Mouse (Mus musculus): ENCODE results near the gene Hoxa1. TPM values are rescaled to one million over a fixed set of nuclear protein-coding genes. Genes with fewer than 3 reads are reported as not detected.

Gene Hoxa1
- polyA plus RNA-seq, 1 experiment from 2014 or later = 0.53 TPM

DNA sequence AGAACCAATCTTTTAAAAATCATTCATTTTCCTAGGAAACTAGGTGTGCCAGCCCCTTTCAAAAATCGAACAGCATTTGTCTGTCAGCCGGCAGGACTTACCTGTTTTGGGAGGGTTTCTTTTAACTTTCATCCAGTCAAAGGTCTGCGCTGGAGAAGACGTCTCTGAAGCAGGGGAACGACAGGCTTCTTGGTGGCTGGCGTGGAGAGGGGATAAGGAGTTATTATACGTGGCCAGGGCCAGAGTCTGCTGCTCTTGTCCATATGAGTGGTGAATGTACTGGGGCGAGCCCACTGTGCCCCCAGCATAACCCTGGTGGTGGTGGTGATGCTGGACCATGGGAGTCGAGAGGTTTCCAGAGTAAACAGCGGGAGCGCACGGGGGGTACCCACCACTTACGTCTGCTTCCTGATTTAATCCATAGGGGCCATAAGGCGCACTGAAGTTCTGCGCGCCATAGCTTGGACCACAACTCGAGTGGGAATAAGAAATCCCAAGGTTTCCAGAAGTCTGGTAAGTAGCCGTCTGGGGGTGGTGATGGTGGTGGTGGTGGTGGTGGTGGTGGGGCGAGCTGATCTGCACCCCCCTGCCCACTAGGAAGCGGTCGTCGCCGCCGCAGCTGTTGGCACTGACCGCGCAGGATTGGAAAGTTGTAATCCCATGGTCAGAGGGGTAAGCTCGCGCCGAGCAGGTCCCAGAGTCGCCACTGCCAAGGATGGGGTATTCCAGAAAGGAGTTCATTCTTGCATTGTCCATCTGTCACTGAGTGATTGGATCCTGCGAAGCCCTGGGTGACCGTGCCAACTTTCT lies 446 bp downstream of the Hoxa1 start:
- H3K27ac ChIP-seq (ENCODE audit: low read depth, low read length) = no peak overlapping the region
- ATAC-seq (ENCODE audit: low FRiP score) (peak; percentile 68), DNase-seq (ENCODE audit: low spot score, missing footprints) (peak; percentile 90)
- WGBS = 1% methylated on average over 32 of the region's 32 CpGs
- H3K4me3 ChIP-seq (ENCODE audit: low read depth, low read length) = peak overlapping the region; percentile 38
- H3K4me2 ChIP-seq = peak overlapping the region; percentile 73
- H3K27me3 ChIP-seq (ENCODE audit: control insufficient read depth, insufficient read depth, low read length) = peaks cover 97% of the 10 kb centered on the region
- H3K9me3 ChIP-seq (ENCODE audit: control insufficient read depth, low read length) = no peaks in the 10 kb centered on the region
- no peak overlapping the region for H3K9ac ChIP-seq (ENCODE audit: low read length)
- H3K4me1 ChIP-seq (ENCODE audit: control insufficient read depth, insufficient read depth, low read length) = peaks cover 8% of the 10 kb centered on the region; the same call in 1 of the 2 replicates
- H3K36me3 ChIP-seq (ENCODE audit: control insufficient read depth, insufficient read depth, low read length) = no peaks in the 10 kb centered on the region

DNA sequence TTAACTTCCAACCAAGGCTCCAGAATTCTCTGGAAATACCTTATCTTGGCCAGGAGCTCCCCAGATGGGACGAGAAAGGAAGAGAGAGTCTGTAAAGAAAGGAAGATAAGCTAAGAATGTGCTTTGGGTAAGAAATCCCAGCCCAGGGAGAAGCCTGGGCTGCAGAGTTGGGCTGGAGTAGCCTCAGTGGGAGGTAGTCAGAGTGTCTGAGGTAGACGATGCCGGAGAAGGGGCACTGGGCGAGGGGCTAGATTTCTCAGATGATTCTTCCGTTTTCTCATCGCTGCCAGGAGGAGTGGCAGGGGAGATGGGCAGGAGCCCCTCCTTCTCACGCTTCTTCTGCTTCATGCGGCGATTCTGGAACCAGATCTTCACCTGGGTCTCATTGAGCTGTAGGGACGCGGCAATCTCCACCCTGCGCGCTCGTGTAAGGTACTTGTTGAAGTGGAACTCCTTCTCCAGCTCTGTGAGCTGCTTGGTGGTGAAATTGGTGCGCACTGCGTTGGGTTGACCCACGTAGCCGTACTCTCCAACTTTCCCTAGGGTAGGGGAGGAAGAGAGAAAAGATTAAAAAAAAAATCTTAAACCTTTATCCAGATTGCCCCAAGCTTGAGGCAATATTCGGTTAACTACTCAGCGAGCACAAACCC lies 1.4 kb downstream of the Hoxa1 start:
- Histone ChIP-seq H3K27ac (ENCODE audit: low read depth, low read length) (no peak overlapping the region), H3K9me3 (ENCODE audit: control insufficient read depth, low read length) (no peaks in the 10 kb centered on the region), H3K36me3 (ENCODE audit: control insufficient read depth, insufficient read depth, low read length) (no peaks in the 10 kb centered on the region), H3K4me1 (ENCODE audit: control insufficient read depth, insufficient read depth, low read length) (peaks cover 8% of the 10 kb centered on the region; the same call in 1 of the 2 replicates), H3K27me3 (ENCODE audit: control insufficient read depth, insufficient read depth, low read length) (peaks cover 99% of the 10 kb centered on the region), H3K4me2 (no peak overlapping the region), H3K4me3 (ENCODE audit: low read depth, low read length) (no peak overlapping the region), H3K9ac (ENCODE audit: low read length) (no peak overlapping the region)
- peak; percentile 90 for DNase-seq (ENCODE audit: low spot score, missing footprints)
- no peak for ATAC-seq (ENCODE audit: low FRiP score)
- under 1% methylated on average over 20 of the region's 20 CpGs for whole genome bisulfite sequencing

DNA sequence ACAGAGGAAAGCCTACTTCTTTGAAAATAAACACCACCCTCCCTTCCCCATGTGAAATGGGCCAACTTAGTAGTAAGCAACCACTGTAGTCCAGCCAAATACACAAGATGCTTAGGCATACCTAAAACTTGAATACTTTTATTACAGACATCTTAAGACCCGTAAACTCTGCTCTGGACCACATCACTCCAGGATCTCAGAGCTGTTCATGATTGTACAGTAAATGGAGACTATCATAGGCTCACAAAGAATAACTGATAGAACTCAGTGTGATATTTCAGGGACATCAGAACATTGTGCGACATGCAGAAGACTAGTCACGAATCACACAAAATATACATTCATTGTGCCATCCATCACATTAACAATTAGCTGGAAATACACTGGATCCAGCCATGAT lies 2.6 kb downstream of the Hoxa1 start:
- Histone ChIP-seq H3K9ac (ENCODE audit: low read length) (no peak overlapping the region), H3K4me2 (no peak overlapping the region), H3K4me1 (ENCODE audit: control insufficient read depth, insufficient read depth, low read length) (peaks cover 8% of the 10 kb centered on the region; the same call in 1 of the 2 replicates), H3K27me3 (ENCODE audit: control insufficient read depth, insufficient read depth, low read length) (peaks cover 99% of the 10 kb centered on the region), H3K9me3 (ENCODE audit: control insufficient read depth, low read length) (no peaks in the 10 kb centered on the region), H3K36me3 (ENCODE audit: control insufficient read depth, insufficient read depth, low read length) (no peaks in the 10 kb centered on the region), H3K4me3 (ENCODE audit: low read depth, low read length) (no peak overlapping the region), H3K27ac (ENCODE audit: low read depth, low read length) (no peak overlapping the region)
- ATAC-seq (ENCODE audit: low FRiP score) (no peak), DNase-seq (ENCODE audit: low spot score, missing footprints) (peak; percentile 92)
- WGBS = 40% methylated on average over 3 of the region's 3 CpGs

DNA sequence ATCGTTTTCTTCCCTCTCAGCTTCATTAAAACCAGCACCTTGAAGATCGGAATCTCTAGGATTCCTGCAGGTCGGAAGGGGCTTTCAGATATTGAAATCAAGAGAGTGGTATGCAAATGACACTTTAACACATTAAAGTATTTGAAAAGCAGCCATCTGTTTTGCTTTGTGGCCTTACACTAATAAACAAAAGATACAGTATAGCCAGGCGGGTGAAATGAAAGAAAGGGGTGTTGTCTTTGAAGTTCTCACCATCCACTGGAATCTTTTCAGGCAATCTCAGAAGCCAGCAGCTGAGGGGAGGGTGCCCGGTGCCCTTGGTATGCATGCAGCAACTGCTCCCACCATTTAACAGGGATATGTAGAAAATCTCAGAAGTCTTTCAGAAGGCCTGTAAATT lies 4.1 kb downstream of the Hoxa1 start:
- 1% methylated on average over 5 of the region's 5 CpGs for WGBS
- peaks cover 98% of the 10 kb centered on the region for H3K27me3 ChIP-seq (ENCODE audit: control insufficient read depth, insufficient read depth, low read length)
- no peak for ATAC-seq (ENCODE audit: low FRiP score)
- H3K4me3 ChIP-seq (ENCODE audit: low read depth, low read length) = no peak overlapping the region
- H3K9me3 ChIP-seq (ENCODE audit: control insufficient read depth, low read length) = no peaks in the 10 kb centered on the region; the same call in 1 of the 2 replicates
- no peak overlapping the region for H3K9ac ChIP-seq (ENCODE audit: low read length)
- no peak overlapping the region for H3K27ac ChIP-seq (ENCODE audit: low read depth, low read length)
- peak; percentile 90 for DNase-seq (ENCODE audit: low spot score, missing footprints)
- H3K36me3 ChIP-seq (ENCODE audit: control insufficient read depth, insufficient read depth, low read length) = no peaks in the 10 kb centered on the region
- H3K4me1 ChIP-seq (ENCODE audit: control insufficient read depth, insufficient read depth, low read length) = peaks cover 8% of the 10 kb centered on the region; the same call in 1 of the 2 replicates
- H3K4me2 ChIP-seq = no peak overlapping the region

DNA sequence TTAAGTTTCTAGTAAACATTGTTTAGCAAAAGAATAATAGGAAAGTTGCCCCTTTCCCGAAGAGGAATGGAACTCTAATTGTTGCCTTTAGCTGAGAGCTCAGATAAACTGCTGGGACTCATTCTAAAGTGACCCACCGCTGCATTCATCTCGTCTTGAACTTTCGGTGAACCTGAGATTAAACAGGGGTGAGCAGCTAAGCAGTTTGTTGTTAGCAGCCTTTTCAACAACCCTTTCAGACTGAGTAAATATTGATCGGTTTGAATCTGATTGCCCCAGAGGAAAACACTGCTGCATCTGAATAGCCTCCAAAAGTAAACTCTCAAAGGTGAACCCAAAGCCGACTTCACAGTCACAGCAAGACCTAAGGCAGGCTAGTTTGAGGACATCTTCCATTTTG lies 4.8 kb downstream of the Hoxa1 start:
- WGBS = 0% methylated on average over 6 of the region's 6 CpGs
- H3K4me2 ChIP-seq = no peak overlapping the region
- no peaks in the 10 kb centered on the region for H3K36me3 ChIP-seq (ENCODE audit: control insufficient read depth, insufficient read depth, low read length)
- H3K9me3 ChIP-seq (ENCODE audit: control insufficient read depth, low read length) = no peaks in the 10 kb centered on the region; the same call in 1 of the 2 replicates
- peaks cover 96% of the 10 kb centered on the region for H3K27me3 ChIP-seq (ENCODE audit: control insufficient read depth, insufficient read depth, low read length)
- DNase-seq (ENCODE audit: low spot score, missing footprints) (peak; percentile 91), ATAC-seq (ENCODE audit: low FRiP score) (no peak)
- H3K27ac ChIP-seq (ENCODE audit: low read depth, low read length) = no peak overlapping the region
- H3K4me3 ChIP-seq (ENCODE audit: low read depth, low read length) = no peak overlapping the region
- no peak overlapping the region for H3K9ac ChIP-seq (ENCODE audit: low read length)
- H3K4me1 ChIP-seq (ENCODE audit: control insufficient read depth, insufficient read depth, low read length) = peaks cover under 1% of the 10 kb centered on the region; the same call in 1 of the 2 replicates

DNA sequence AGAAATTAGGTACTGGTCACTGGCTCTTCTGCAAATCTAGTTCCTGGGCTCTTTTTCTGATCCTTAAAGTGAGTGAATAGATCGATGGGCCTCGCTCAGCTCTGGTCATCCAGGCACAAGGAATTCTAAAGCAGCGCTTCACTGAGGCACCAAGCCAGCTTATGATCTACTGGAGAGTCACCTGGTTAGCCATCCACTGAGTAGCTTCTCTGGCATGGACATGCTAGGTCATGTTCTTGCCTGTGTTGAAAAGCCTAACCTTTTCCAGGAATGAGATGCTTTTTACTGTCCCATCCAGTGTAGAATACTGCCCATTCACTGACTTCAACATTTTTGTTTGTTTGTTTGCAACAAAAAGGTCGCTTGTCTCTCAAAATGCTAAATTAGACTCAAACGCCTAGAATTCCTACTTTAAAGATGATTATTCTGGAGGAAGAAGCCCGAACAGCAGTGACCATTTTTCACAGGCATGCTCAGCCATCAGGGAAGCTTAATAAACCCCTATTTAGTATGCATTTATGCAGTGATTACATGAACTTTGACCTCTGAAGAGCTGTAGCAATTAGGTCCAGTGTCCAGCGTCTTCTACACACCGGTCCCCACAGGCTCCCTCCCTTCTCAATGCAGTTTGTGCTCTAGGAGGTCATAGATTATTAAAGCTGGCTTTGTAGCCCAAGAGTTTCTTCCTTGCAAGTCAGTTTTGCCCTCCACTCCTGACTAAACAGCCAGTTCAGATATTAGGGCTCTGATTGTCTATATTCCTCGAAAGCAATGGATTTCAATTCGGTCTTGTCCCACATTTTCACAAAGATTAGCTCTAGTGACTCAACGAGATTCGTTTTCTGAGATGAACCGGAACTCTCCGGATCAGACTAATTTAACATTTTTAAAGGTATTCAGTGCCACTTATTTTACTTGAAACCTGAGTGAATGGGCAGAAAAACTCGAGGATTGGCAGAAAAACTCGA lies 5.6 kb downstream of the Hoxa1 start:
- Histone ChIP-seq H3K4me1 (ENCODE audit: control insufficient read depth, insufficient read depth, low read length) (no peaks in the 10 kb centered on the region), H3K9me3 (ENCODE audit: control insufficient read depth, low read length) (no peaks in the 10 kb centered on the region; the same call in 1 of the 2 replicates), H3K27me3 (ENCODE audit: control insufficient read depth, insufficient read depth, low read length) (peaks cover 93% of the 10 kb centered on the region), H3K9ac (ENCODE audit: low read length) (no peak overlapping the region), H3K36me3 (ENCODE audit: control insufficient read depth, insufficient read depth, low read length) (no peaks in the 10 kb centered on the region), H3K4me3 (ENCODE audit: low read depth, low read length) (no peak overlapping the region), H3K4me2 (no peak overlapping the region), H3K27ac (ENCODE audit: low read depth, low read length) (no peak overlapping the region)
- no peak for ATAC-seq (ENCODE audit: low FRiP score)
- DNase-seq (ENCODE audit: low spot score, missing footprints) = peak; percentile 93
- 2% methylated on average over 16 of the region's 16 CpGs for WGBS

DNA sequence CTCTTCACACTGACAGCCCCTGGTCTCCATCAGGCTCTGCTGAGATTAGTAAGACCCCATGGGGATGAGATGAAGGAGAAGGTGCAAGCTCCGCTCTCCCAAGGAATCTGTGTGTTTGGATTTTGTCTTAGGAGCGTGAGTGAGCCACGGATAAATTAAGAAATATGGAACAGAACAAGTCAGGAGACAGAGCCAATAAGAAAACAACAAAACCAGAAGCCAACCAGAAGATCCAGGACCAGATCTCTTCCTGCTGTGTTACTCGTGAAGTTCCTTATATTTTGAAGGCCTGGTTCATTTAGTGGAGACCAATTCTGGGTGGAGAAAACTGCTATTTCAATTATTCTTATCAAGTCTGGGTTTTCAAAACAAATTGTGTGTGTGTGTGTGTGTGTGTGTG lies 6.5 kb downstream of the Hoxa1 start:
- Histone ChIP-seq H3K9ac (ENCODE audit: low read length) (no peak overlapping the region), H3K27ac (ENCODE audit: low read depth, low read length) (no peak overlapping the region), H3K9me3 (ENCODE audit: control insufficient read depth, low read length) (no peaks in the 10 kb centered on the region; the same call in 1 of the 2 replicates), H3K4me2 (no peak overlapping the region), H3K4me3 (ENCODE audit: low read depth, low read length) (no peak overlapping the region), H3K27me3 (ENCODE audit: control insufficient read depth, insufficient read depth, low read length) (peaks cover 91% of the 10 kb centered on the region), H3K36me3 (ENCODE audit: control insufficient read depth, insufficient read depth, low read length) (no peaks in the 10 kb centered on the region), H3K4me1 (ENCODE audit: control insufficient read depth, insufficient read depth, low read length) (no peaks in the 10 kb centered on the region)
- WGBS = 2% methylated on average over 4 of the region's 4 CpGs
- ATAC-seq (ENCODE audit: low FRiP score) = no peak
- peak; percentile 87 for DNase-seq (ENCODE audit: low spot score, missing footprints)

DNA sequence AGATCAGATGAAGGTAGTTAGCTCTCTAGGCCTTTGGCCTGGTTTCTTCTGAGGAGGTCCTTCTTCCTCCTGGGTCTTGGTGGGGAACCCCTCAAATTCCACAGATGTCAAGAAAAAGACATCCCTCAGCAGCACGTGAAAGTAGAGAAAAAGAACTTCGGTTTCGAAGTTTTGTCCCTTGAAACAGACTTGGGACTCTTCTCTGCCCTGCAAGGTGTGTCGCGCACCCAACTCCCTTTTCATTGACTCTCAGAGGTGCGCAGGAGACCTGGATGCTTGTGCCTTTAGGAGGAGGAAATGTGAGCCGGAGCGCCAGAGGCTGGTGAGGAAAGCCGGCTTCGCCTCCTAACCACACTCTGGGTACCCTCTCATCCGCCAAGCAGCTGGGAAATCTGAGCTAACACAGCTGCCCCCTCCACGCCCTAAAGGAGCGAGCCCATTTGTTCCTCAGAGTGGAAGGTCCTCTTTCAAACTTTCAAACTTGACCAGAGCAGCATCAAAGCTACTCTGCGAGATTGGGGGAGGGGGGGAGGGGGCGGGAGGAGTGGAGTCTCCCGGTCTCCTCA lies 7.6 kb downstream of the Hoxa1 start:
- 3% methylated on average over 16 of the region's 16 CpGs for WGBS
- ATAC-seq (ENCODE audit: low FRiP score) = no peak
- peak; percentile 92 for DNase-seq (ENCODE audit: low spot score, missing footprints)
- Histone ChIP-seq H3K36me3 (ENCODE audit: control insufficient read depth, insufficient read depth, low read length) (no peaks in the 10 kb centered on the region), H3K9me3 (ENCODE audit: control insufficient read depth, low read length) (no peaks in the 10 kb centered on the region; the same call in 1 of the 2 replicates), H3K9ac (ENCODE audit: low read length) (no peak overlapping the region), H3K4me2 (no peak overlapping the region), H3K27ac (ENCODE audit: low read depth, low read length) (no peak overlapping the region), H3K4me3 (ENCODE audit: low read depth, low read length) (no peak overlapping the region), H3K4me1 (ENCODE audit: control insufficient read depth, insufficient read depth, low read length) (no peaks in the 10 kb centered on the region), H3K27me3 (ENCODE audit: control insufficient read depth, insufficient read depth, low read length) (peaks cover 84% of the 10 kb centered on the region)
